Mouse (Mus musculus) cerebellum, postnatal 25 days (tissue): Measurements from ENCODE around the gene Cdon.

Source experiments
- DNase-seq, 2 experiments: peaks; one replicate each; pipeline ENCODE4 v3.0.0; 2021; ENCODE audit warnings: mixed read lengths in 2 of 2

Cdon gene

GRCm38 (mm10) chr9:35494937-35495336 is 74.0 kb downstream of the Cdon start:
- DNase-seq, result no peak

DNA sequence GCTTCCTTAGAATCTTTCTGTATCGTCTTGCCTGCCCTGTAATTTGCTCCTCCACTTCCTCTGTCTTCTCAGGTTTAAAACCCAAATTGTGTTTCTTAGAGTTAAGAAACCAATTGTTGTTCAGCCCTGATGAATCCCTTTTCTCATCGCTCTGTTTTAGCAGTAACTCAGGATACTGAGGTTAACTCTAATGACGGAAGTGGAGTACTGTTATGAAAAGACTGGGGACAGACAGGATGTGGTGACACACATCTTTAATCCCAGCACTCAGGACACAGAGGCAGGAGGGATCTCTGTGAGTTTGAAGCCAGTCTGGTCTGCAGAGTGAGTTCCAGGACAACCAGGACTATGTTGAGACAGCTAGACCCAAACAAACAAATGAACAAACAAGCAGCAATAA is 74.5 kb downstream of the Cdon start:
- DNase-seq, result no peak

DNA sequence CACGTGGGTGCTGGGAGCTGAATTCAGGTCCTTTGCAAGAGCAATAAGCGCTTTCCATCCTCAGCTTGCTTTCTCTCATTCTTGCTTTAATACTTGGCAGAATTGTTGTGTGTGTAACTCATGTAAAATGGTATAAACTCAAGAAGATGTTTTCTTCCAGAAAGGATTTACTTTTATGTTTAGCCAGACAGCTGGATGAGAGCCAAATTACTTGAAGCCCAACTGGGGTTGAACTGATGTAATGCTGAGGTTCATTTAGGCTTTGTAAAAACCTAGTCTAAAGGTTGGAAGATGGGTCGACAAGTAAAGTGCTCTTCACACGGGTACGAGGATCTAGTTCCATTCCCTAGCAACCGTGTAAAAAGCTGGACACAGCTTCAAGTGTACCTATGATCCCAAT is 79.0 kb downstream of the Cdon start:
- DNase-seq, result no peak

GRCm38 (mm10) chr9:35502361-35503000 is 81.6 kb downstream of the Cdon start:
- no peak for DNase-seq

- peak in 1 of 2 experiments; percentile 45 for DNase-seq
Measured at GRCm38 (mm10) chr9:35508234-35508633, 87.3 kb downstream of the Cdon start.

GRCm38 (mm10) chr9:35513900-35514299 is 93.0 kb downstream of the Cdon start:
- no peak for DNase-seq

DNA sequence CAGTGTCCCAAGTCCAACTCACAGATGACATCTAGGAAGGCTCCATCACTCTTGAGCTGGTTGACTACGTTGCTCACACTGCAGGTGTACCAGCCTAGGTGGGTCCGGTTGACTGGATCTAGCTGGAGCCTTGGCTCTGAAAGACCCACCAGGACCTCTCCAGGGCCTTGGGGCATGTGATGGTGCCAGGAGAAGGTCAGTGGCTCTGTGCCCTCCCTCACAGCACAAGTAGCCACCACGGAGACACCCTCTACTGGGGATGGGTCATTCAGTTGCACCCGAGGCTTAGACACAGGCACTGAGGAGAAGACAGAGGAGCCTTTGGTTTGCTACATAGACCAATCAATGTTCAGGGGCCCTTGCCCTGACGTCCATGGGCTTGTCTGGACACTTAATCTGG is 95.3 kb downstream of the Cdon start:
- no peak for DNase-seq

DNA sequence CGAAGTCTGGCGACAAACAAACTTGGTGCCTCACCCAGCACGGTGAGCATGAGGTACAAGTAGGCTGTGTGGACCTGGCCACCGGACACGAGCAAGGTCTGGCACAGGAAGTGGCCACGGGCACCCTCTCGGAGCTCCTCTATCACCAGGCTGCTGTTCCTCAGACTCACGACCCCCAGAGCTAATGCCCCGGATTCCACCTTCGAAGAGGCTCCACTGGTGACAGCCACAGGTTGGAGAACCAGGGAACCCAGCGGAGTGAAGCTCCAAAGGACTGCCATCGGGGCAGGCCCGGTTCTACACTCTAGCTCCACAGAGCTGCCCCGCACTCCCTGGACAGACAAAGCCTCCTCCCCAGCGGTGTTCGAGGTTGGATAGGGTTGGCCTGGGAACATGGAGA is 95.8 kb downstream of the Cdon start:
- DNase-seq, result no peak

DNA sequence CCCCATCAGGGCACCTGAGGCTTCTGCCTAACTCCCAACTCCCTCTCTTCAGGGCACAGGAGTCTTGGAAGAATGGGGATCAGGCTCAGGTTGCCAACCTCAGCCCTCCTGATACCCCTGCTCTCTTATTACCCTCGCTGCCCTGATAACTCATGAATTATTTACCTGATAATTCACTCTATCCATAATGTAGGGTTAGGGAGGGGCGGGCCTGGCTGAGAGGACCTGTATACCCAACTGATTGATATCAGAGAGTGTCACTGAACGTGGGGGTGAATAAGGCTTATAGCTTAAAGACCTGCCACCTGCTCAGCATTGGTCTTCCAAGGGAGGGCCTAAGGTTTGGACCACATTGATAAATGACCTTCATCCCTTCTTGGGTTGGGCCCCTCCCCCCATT is 97.2 kb downstream of the Cdon start, which contains the start of gene Gm1113:
Gm1113 (minus strand) TSS at position 101 of the 400 bp plus-strand sequence.
- no peak for DNase-seq

- DNase-seq, result no peak
Measured at GRCm38 (mm10) chr9:35520631-35521348, 99.9 kb downstream of the Cdon start.

GRCm38 (mm10) chr9:35522241-35522640 is 101.3 kb downstream of the Cdon start:
- no peak for DNase-seq

DNA sequence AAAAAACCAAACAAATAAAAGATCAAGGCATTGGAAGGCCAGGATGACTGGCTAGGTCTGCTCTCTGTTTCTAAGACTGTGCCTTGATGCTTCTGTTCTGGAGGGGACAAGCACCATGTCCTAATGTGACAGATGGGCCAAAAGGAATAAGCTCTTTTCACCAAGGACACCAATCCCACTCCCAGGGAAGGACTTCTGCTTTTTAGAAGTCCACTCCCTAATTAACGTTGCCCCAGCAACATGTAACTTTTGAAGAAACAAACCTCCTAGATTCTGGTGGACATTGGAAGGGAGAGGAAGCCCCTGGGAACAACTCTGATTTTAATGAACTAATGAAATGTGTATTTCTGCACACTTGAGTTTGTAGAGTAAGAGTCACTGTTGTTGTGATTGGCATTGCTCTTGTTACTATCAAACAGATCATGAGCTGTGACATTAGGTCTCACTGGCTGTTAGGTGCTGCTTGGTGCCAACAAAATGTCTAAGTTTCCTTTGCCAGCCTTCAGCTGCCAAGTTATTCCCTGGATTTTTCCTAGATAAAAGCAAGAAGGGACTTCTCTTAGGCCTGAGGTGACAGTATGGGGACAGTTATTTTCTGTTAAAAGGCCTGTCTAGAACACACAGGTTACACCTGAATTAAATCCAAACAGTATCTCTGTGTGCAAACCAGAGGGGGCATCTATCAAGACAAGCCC is 102.0 kb downstream of the Cdon start:
- no peak for DNase-seq

DNA sequence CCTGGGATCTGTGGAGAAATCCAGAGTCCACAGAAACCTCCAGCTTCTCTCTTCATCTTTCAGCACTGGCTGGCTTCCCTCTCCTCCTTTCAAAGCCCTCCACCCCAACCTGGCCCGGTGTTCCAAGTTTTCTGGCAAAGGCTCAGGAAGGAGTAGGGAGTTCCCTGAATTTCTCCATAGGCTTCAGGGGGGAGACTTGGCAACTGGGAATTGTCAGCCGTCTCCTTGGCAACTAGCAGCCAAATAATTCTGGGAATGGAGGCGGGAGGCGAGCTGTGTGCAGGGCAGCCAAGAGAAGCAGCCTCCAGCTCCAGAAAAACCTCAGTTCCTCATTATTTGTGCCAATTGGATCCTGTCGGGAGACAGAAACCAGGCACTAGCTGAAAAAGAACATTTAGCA is 102.6 kb downstream of the Cdon start:
- peak; percentile 54 to 58 for DNase-seq

DNA sequence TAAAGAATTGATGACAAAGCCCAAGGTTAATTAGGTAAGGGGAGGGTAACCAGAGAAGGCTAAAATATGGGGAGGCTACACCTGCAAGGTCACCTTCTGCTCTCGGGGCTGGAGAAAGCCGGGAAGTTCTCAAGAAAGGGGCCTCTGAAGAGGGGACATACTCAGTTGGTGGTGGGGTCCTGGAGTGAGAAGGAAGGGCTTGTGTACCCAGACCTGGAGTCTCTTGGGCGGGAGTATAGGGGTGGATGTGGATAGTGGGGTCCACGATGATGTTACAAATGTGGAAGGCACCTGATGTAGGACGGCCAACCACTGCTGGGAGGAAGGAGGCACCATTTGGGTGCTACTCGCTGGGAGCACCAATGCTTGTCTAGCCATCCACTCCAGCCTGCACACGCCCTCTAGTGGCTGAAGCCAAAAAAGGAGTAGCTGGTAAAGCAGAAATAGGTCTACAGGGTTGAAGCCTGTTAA is 103.0 kb downstream of the Cdon start:
- DNase-seq, result peak; percentile 74 to 87

- no peak for DNase-seq
Measured at GRCm38 (mm10) chr9:35529141-35529540, 108.2 kb downstream of the Cdon start.

DNA sequence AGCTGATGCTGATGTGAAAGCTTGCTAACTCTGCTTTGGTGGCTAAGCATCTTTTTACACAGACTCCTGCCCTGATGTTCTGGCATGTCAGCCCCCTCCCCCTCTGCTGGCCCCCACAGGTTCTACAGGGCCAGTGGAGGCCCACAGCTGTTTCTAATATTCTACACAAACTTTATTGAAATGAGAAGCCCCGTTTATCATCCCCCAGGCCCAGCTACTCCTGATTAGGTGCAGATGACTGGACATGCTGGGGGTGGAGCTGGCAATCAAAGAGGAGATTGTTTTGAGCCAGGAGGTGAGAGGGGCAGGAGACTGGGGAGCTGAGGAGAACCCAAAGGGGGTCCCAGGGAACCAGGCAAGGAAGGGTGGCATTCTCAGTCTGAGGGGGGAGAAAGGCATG is 108.9 kb downstream of the Cdon start:
- DNase-seq, result no peak

DNA sequence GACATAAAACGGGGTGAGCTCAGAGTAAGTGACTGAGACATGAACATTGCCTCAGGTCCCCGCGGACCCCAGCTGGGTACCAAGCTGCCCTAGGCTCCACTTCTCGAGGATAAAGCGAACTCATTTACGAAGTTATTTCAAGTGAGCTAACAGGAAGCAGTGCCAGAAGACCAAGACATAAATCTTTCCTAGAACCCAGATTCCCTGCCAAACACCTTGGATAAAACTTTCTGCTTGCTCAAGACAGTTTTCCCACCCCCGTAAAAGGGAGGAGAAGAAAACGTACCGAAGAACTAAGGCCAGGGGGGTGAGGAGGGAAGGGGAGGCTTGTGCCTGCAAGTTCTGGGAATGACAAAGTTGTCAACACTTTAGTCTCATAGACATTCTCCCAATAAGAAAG is 112.3 kb downstream of the Cdon start:
- no peak for DNase-seq

GRCm38 (mm10) chr9:35535110-35535509 is 114.2 kb downstream of the Cdon start:
- peak; percentile 61 to 70 for DNase-seq

GRCm38 (mm10) chr9:35535876-35536275 is 114.9 kb downstream of the Cdon start:
- DNase-seq, result no peak

DNA sequence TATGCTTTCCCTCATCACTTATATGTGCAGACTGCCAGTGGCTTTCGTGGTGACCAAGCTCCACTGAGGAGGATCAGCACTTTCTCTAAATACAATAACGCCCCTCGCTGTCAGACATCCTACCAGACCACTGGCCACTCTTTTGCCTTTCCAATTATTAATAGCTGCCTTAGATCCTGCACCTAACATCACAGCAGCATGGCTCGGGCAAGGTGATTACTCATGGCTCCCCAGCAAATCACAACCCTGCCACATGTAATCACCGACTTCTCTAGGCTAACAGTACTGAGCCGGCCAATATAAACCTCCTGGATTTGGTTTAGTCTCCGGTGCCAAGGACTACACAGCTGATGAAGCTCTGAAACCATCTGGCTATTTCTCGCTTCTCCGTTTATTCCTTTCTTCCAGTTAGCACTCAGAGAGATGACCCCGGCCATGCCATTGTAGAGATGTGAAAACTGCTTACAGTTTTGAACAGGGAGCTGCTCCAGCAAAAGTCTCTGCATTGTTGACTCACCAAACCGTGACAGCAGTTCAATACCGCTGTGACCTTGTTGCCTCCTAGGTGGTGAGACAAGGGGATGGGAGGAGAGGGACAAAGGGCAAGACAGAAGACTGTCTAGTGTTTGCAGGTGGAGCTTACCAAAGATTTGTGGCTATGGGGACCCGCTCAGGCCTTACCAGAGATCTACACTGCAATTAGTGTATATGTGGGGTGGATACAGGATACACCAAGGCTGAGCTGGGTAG is 118.2 kb downstream of the Cdon start:
- no peak for DNase-seq

- no peak for DNase-seq
Measured at GRCm38 (mm10) chr9:35541024-35541423, 120.1 kb downstream of the Cdon start.

GRCm38 (mm10) chr9:35541488-35541887 is 120.6 kb downstream of the Cdon start:
- peak; percentile 83 to 91 for DNase-seq

GRCm38 (mm10) chr9:35541941-35542340 is 121.0 kb downstream of the Cdon start:
- DNase-seq, result no peak
